In genomic region chr9:114401685-114402080, GRCm38 (mm10) we compare ENCODE assay signal across 8 mouse cellular contexts. TPM values are rescaled to one million over a fixed set of nuclear protein-coding genes. Genes with fewer than 3 reads are reported as not detected.
A peak's percentile ranks its signal among the peaks of the same experiment; 100 is the strongest.
DNase-seq lines count a peak whose midpoint lies in the region; ATAC-seq and TF ChIP-seq lines count a peak whose summit lies in the region.

No protein-coding gene starts in this region.

- peak overlapping the region; percentile 70 for H3K4me3 ChIP-seq in cerebellum, adult 2 months (replicated peaks; ENCODE audit: insufficient read depth, low read depth, low read length)
- H3K4me3 ChIP-seq in intestine, embryonic 15.5 days (replicated peaks), result peak overlapping the region; percentile 93
- H3K4me3 ChIP-seq in liver, postnatal 0 days (ENCODE audit: low read depth, low read length), result peak overlapping the region; percentile 82

- peak in 1 of 2 experiments; percentile 36 for DNase-seq in cerebellum, adult 2 months
- no peak for DNase-seq in cerebellum, postnatal 25 days
- peak; percentile 20 to 48 for DNase-seq in CD8-positive naive resting alpha-beta T cell, adult 2 months (ENCODE audit: low read depth in 2 of 2, low spot score in 2 of 2)
- peak; percentile 61 for DNase-seq in embryo, embryonic 9.5 days (ENCODE audit: extremely low spot score)
- DNase-seq in liver, postnatal 0 days, result peak; percentile 39
- peak; percentile 18 to 38 for DNase-seq in spleen, postnatal 36 days (ENCODE audit: low spot score in 2 of 2)
- DNase-seq in urinary bladder, postnatal 36 days (ENCODE audit: low spot score in 2 of 2), result no peak

- no peaks in the 10 kb centered on the region for H3K27me3 ChIP-seq in cerebellum, adult 2 months (ENCODE audit: control insufficient read depth, insufficient read depth, low read length)
- H3K27me3 ChIP-seq in intestine, embryonic 15.5 days (replicated peaks), result no peaks in the 10 kb centered on the region
- no peaks in the 10 kb centered on the region for H3K27me3 ChIP-seq in liver, postnatal 0 days (ENCODE audit: insufficient read depth, low read length)

- no peak for TF ChIP-seq POLR2A in cerebellum, adult 2 months (IDR thresholded peaks at IDR 0.05; ENCODE audit: borderline replicate concordance, insufficient read depth, low read length)

- H3K4me1 ChIP-seq in cerebellum, adult 2 months (ENCODE audit: control insufficient read depth, insufficient read depth, low read length), result no peaks in the 10 kb centered on the region; the same call in 1 of the 2 replicates
- peaks cover 4% of the 10 kb centered on the region; the same call in 1 of the 2 replicates for H3K4me1 ChIP-seq in intestine, embryonic 15.5 days (replicated peaks)
- peaks cover 13% of the 10 kb centered on the region for H3K4me1 ChIP-seq in liver, postnatal 0 days (ENCODE audit: insufficient read depth)

- 0 out of 2 replicates have a peak overlapping the region, but pooled peaks have one; percentile 38 for H3K27ac ChIP-seq in cerebellum, adult 2 months (ENCODE audit: insufficient read depth, low read length)
- H3K27ac ChIP-seq in intestine, embryonic 15.5 days, result peak overlapping the region; percentile 98
- peak overlapping the region; percentile 95 for H3K27ac ChIP-seq in liver, postnatal 0 days (ENCODE audit: low read depth)

- no peak for TF ChIP-seq EP300 in liver, postnatal 0 days (IDR thresholded peaks at IDR 0.05; ENCODE audit: low read depth)

- peaks cover 23% of the 10 kb centered on the region for H3K36me3 ChIP-seq in intestine, embryonic 15.5 days
- peaks cover 12% of the 10 kb centered on the region; the same call in 1 of the 2 replicates for H3K36me3 ChIP-seq in liver, postnatal 0 days (replicated peaks; ENCODE audit: insufficient read depth, low read length)

- 5% methylated on average over 16 of the region's 16 CpGs for WGBS in cerebellum, adult 2 months
- WGBS in intestine, embryonic 15.5 days, result 2% methylated on average over 16 of the region's 16 CpGs
- WGBS in liver, postnatal 0 days (ENCODE audit: insufficient replicate concordance), result 1% methylated on average over 16 of the region's 16 CpGs

- peak overlapping the region; percentile 94 for H3K9ac ChIP-seq in intestine, embryonic 15.5 days
- peak overlapping the region; percentile 89 for H3K9ac ChIP-seq in liver, postnatal 0 days (replicated peaks)

- no peaks in the 10 kb centered on the region for H3K9me3 ChIP-seq in intestine, embryonic 15.5 days
- no peaks in the 10 kb centered on the region for H3K9me3 ChIP-seq in liver, postnatal 0 days (ENCODE audit: low read length)

- TF ChIP-seq CTCF in cerebellum, adult 2 months (IDR thresholded peaks at IDR 0.05; ENCODE audit: borderline replicate concordance, insufficient read depth, low read depth, low read length), result no peak
- TF ChIP-seq CTCF in liver, postnatal 0 days (IDR thresholded peaks at IDR 0.05; ENCODE audit: low read depth), result peak; percentile 48

- H3K4me2 ChIP-seq in intestine, embryonic 15.5 days (replicated peaks), result peak overlapping the region; percentile 82
- peak overlapping the region; percentile 82 for H3K4me2 ChIP-seq in liver, postnatal 0 days (ENCODE audit: low read depth, low read length)

- peak; percentile 78 for ATAC-seq in intestine, embryonic 15.5 days
- peak; percentile 25 for ATAC-seq in liver, postnatal 0 days

RNA-seq across cellular contexts. Expression of gene Tmppe, which starts 0.8 kb away (rescaled TPM):
- polyA plus RNA-seq in cerebellum, adult 2 months (2012; rRNA removed), result 4.1 and 4.5 TPM in 2 replicates
- 18.3 and 22.1 TPM in 2 replicates for polyA plus RNA-seq in intestine, embryonic 15.5 days (2015; fragmentation: Nextera tagmentation; extraction: Ambion mirVana)
- 1.4 and 2.2 TPM in 2 replicates for polyA plus RNA-seq in liver, postnatal 0 days (2015; fragmentation: Nextera tagmentation; extraction: Ambion mirVana)

RNA-seq across cellular contexts. Expression of gene Glb1, which starts 0.8 kb away (rescaled TPM):
- 22.2 and 23.0 TPM in 2 replicates for polyA plus RNA-seq in cerebellum, adult 2 months (2012; rRNA removed)
- 157 and 179 TPM in 2 replicates for polyA plus RNA-seq in intestine, embryonic 15.5 days (2015; fragmentation: Nextera tagmentation; extraction: Ambion mirVana)
- 10.3 and 10.7 TPM in 2 replicates for polyA plus RNA-seq in liver, postnatal 0 days (2015; fragmentation: Nextera tagmentation; extraction: Ambion mirVana)

RNA-seq across cellular contexts. Expression of gene Crtap, which starts 11.2 kb away (rescaled TPM):
- polyA plus RNA-seq in cerebellum, adult 2 months (2012; rRNA removed), result 12.9 and 13.1 TPM in 2 replicates
- 107 and 110 TPM in 2 replicates for polyA plus RNA-seq in intestine, embryonic 15.5 days (2015; fragmentation: Nextera tagmentation; extraction: Ambion mirVana)
- 19.9 and 20.1 TPM in 2 replicates for polyA plus RNA-seq in liver, postnatal 0 days (2015; fragmentation: Nextera tagmentation; extraction: Ambion mirVana)

Comparison
In these comparisons a context has a peak if more than half of its experiments do, and no peak if none do; other contexts are left out.
1. DNase-seq: peak in CD8-positive naive resting alpha-beta T cell, adult 2 months (2 of 2), embryo, embryonic 9.5 days (single experiment), liver, postnatal 0 days (single experiment) and spleen, postnatal 36 days (2 of 2); none in cerebellum, postnatal 25 days (0 of 2) and urinary bladder, postnatal 36 days (0 of 2).
2. H3K27ac ChIP-seq: peak in every context shown above with its lines; median percentile 98 in intestine, embryonic 15.5 days; 95 in liver, postnatal 0 days; 38 in cerebellum, adult 2 months.
3. Peak in every context shown above with its lines, with median percentiles within 50 percentile points of each other: H3K4me3 ChIP-seq.